Mouse (Mus musculus) bone marrow macrophage, adult 2 months (primary cell): ENCODE data around the gene Stk38.

Experiments used
- CTCF ChIP-seq: IDR thresholded peaks from 2 replicates; pipeline ENCODE4 v1.5.1; 2012; ENCODE audit warnings: low read depth, mild to moderate bottlenecking, low read length, moderate library complexity
- POLR2A ChIP-seq: IDR thresholded peaks from 2 replicates; pipeline ENCODE4 v1.6.1; 2012; ENCODE audit warnings: mild to moderate bottlenecking, low read depth, low read length, borderline replicate concordance

GRCm38 (mm10) chr17:28929369-28929768 lies 78.4 kb downstream of the Stk38 start:
- TF ChIP-seq CTCF (no peak), POLR2A (no peak)
